Mouse (Mus musculus): ENCODE data around the gene Eif4e2. TPM values are rescaled to one million over a fixed set of nuclear protein-coding genes. Genes with fewer than 3 reads are reported as not detected.

Gene Eif4e2
- polyA plus RNA-seq, 1 experiment, result 159 TPM

DNA sequence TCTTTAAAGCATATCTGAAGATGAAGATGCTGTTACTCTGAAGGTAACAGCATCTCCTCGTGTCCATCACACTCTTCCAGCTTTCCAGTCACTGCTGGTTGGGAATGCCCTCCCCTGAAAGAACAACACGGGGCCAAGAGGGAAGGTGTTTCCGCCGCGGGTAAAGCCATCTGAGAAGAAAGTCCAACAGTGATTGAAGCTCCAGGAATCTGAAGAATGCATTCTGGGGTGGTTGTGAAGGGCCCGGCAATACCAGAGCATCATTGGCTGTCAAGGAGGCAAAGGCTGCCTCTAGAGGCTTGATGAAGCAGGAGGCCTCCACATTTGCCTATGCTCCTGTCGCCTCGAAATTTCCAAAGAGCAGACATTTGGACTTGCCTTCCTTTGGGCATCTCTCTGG, 25.3 kb downstream of the Eif4e2 start:
- H3K79me3 ChIP-seq (ENCODE audit: low read depth), result no peaks in the 10 kb centered on the region
- no peaks in the 10 kb centered on the region for H3K79me2 ChIP-seq (ENCODE audit: control insufficient read depth, insufficient read depth)
- TF ChIP-seq USF1 (IDR thresholded peaks at IDR 0.05; ENCODE audit: low read depth), result no peak
- TF ChIP-seq MYOG (IDR thresholded peaks at IDR 0.05; ENCODE audit: control insufficient read depth, extremely low read depth, insufficient read length), result no peak
- no peak for TF ChIP-seq CTCF (IDR thresholded peaks at IDR 0.05; ENCODE audit: control insufficient read depth, insufficient read depth, insufficient read length)
- TF ChIP-seq MAX (IDR thresholded peaks at IDR 0.05), result no peak
- no peak for TF ChIP-seq MYOD1 (IDR thresholded peaks at IDR 0.05; ENCODE audit: control insufficient read depth, insufficient read length, low read depth)
- no peak for TF ChIP-seq FOSL1 (IDR thresholded peaks at IDR 0.05; ENCODE audit: insufficient read depth, low read length, poor library complexity, severe bottlenecking)
- no peak for TF ChIP-seq CEBPB (IDR thresholded peaks at IDR 0.05; ENCODE audit: low read depth)
- peaks cover 36% of the 10 kb centered on the region for H3K36me3 ChIP-seq (ENCODE audit: control insufficient read depth, insufficient read depth)
- no peak overlapping the region for H3K4me3 ChIP-seq (ENCODE audit: insufficient read depth, poor library complexity, severe bottlenecking)
- no peak overlapping the region for H3ac ChIP-seq (ENCODE audit: control insufficient read depth, insufficient read length, low read depth)
- H3K27me3 ChIP-seq (ENCODE audit: control insufficient read depth, insufficient read depth, insufficient read length), result no peaks in the 10 kb centered on the region

DNA sequence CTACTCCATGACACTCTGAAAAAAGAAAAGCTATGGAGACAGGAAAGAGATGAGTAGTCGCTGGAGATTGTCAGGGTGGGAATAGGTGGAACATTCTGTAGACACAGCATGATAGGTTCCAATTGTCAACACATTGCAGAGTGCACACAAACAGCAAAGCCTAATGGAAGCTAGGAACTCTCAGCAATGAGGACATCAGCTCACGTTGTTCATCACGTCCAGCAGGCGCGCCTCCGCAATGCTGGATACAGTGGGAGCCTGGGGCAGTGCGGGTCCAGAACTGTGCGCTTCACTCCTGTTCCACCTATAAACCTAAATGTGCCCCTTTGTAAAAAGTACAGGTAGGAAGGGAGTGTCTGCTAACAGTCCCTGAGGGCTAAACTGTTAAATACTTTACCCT, 29.3 kb downstream of the Eif4e2 start:
- Histone ChIP-seq H3K36me3 (ENCODE audit: control insufficient read depth, insufficient read depth) (peaks cover 9% of the 10 kb centered on the region), H3K4me3 (ENCODE audit: insufficient read depth, poor library complexity, severe bottlenecking) (no peak overlapping the region), H3ac (ENCODE audit: control insufficient read depth, insufficient read length, low read depth) (no peak overlapping the region), H3K79me2 (ENCODE audit: control insufficient read depth, insufficient read depth) (no peaks in the 10 kb centered on the region), H3K79me3 (ENCODE audit: low read depth) (no peaks in the 10 kb centered on the region), H3K27me3 (ENCODE audit: control insufficient read depth, insufficient read depth, insufficient read length) (no peaks in the 10 kb centered on the region)
- TF ChIP-seq CEBPB (IDR thresholded peaks at IDR 0.05; ENCODE audit: low read depth) (no peak), USF1 (IDR thresholded peaks at IDR 0.05; ENCODE audit: low read depth) (no peak), MAX (IDR thresholded peaks at IDR 0.05) (no peak), FOSL1 (IDR thresholded peaks at IDR 0.05; ENCODE audit: insufficient read depth, low read length, poor library complexity, severe bottlenecking) (no peak), CTCF (IDR thresholded peaks at IDR 0.05; ENCODE audit: control insufficient read depth, insufficient read depth, insufficient read length) (no peak)

DNA sequence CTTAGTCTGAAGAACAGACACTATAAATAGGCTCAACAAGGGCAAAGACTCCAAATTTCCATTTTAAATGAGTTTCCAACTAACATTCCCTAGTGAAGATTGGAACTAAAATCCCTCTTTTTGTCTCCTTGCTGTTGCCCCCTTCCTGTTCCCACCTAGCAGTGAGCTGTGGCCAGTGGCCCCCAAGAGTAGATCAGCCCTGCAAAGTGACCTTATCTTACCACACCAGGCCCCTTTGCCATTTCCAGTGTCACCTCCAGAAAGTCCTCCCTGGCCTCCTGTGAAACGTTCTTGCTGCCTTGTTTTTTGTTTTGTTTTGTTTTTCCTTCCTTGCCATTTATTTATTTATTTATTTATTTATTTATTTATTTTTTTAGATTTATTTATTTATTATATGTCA, 31.7 kb downstream of the Eif4e2 start:
- H3K79me3 ChIP-seq (ENCODE audit: low read depth), result no peaks in the 10 kb centered on the region
- H3K4me3 ChIP-seq (ENCODE audit: insufficient read depth, poor library complexity, severe bottlenecking), result no peak overlapping the region
- no peak overlapping the region for H3ac ChIP-seq (ENCODE audit: control insufficient read depth, insufficient read length, low read depth)
- H3K27me3 ChIP-seq (ENCODE audit: control insufficient read depth, insufficient read depth, insufficient read length), result no peaks in the 10 kb centered on the region
- H3K36me3 ChIP-seq (ENCODE audit: control insufficient read depth, insufficient read depth), result no peaks in the 10 kb centered on the region
- no peaks in the 10 kb centered on the region for H3K79me2 ChIP-seq (ENCODE audit: control insufficient read depth, insufficient read depth)
- no peak for TF ChIP-seq USF1 (IDR thresholded peaks at IDR 0.05; ENCODE audit: low read depth)
- TF ChIP-seq MAX (IDR thresholded peaks at IDR 0.05), result no peak
- TF ChIP-seq CEBPB (IDR thresholded peaks at IDR 0.05; ENCODE audit: low read depth), result no peak
- no peak for TF ChIP-seq MYOG (IDR thresholded peaks at IDR 0.05; ENCODE audit: control insufficient read depth, extremely low read depth, insufficient read length)
- no peak for TF ChIP-seq MYOD1 (IDR thresholded peaks at IDR 0.05; ENCODE audit: control insufficient read depth, insufficient read length, low read depth)
- TF ChIP-seq CTCF (IDR thresholded peaks at IDR 0.05; ENCODE audit: control insufficient read depth, insufficient read depth, insufficient read length), result no peak
- TF ChIP-seq FOSL1 (IDR thresholded peaks at IDR 0.05; ENCODE audit: insufficient read depth, low read length, poor library complexity, severe bottlenecking), result no peak

DNA sequence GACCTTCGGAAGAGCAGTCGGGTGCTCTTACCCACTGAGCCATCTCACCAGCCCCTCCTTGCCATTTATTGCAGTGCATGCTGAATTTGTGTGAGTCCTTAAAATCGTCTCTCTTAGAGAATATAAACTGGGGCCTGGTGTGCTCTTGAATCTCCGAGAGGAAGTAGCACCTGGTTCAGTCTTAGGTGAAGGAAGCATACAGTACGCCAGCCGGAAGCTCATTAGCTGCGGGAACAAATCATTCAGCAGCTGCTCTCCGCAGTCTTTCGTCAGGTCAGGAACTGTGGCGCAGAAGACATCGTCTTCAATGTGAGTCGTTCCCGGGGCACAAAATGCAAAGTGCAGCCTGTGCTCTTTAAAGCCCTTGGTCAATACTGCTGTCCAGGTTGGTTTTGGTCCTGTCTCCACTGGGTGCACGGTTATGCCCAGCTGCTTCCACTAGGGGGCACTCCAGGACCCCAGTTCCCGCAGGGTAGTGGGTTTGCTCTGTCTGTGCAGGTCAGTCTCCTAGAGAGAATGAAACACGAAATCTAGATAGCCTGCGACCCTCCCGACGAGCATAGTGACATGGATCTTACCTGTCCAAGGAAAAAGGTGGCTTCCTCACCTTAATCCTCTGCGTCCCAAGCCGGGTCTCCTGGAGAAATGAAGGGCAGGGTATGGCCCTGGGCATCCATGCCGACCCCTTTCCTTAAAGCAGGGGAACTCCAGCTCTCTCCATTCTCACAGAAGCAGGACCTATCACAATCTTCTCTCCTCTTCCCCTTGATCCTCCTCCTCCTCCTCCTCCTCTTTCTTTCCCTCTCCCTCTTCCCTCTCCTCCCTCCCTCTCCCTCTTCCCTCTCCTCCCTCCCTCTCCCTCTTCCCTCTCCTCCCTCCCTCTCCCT, 32.5 kb downstream of the Eif4e2 start:
- Histone ChIP-seq H3K27me3 (ENCODE audit: control insufficient read depth, insufficient read depth, insufficient read length) (no peaks in the 10 kb centered on the region), H3K4me3 (ENCODE audit: insufficient read depth, poor library complexity, severe bottlenecking) (no peak overlapping the region), H3ac (ENCODE audit: control insufficient read depth, insufficient read length, low read depth) (no peak overlapping the region), H3K79me2 (ENCODE audit: control insufficient read depth, insufficient read depth) (no peaks in the 10 kb centered on the region), H3K79me3 (ENCODE audit: low read depth) (no peaks in the 10 kb centered on the region), H3K36me3 (ENCODE audit: control insufficient read depth, insufficient read depth) (no peaks in the 10 kb centered on the region)
- TF ChIP-seq USF1 (IDR thresholded peaks at IDR 0.05; ENCODE audit: low read depth) (no peak), FOSL1 (IDR thresholded peaks at IDR 0.05; ENCODE audit: insufficient read depth, low read length, poor library complexity, severe bottlenecking) (no peak), MAX (IDR thresholded peaks at IDR 0.05) (no peak), MYOG (IDR thresholded peaks at IDR 0.05; ENCODE audit: control insufficient read depth, extremely low read depth, insufficient read length) (no peak), CTCF (IDR thresholded peaks at IDR 0.05; ENCODE audit: control insufficient read depth, insufficient read depth, insufficient read length) (peak; percentile 86)

DNA sequence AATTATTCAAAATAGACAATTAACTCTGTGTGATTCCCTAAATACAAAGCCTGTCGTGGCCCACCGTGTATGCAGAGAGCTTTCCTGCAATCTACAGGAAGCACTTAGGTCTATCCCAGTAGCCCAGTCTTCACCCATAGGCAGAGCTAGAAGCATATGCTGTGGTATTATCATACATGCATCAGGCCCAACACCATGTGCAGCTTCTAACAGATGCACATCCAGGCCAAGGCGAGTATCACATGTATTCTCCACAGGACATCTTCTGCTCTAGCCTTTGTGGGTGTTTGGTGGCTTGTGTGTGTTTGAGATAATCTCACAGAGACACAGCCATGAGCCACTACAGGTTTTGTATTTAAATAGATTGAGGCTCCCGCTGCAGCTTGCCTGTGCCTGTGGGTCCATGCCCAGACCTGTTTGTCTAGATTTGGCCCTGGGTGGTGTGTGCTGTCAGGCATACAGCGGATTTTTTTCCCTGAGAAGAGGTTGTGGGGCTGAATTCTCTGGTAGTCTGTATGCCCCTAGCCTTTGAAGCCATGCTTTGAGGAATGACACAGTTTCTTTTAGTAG, 38.4 kb downstream of the Eif4e2 start:
- Histone ChIP-seq H3K27me3 (ENCODE audit: control insufficient read depth, insufficient read depth, insufficient read length) (no peaks in the 10 kb centered on the region), H3K36me3 (ENCODE audit: control insufficient read depth, insufficient read depth) (no peaks in the 10 kb centered on the region), H3K4me3 (ENCODE audit: insufficient read depth, poor library complexity, severe bottlenecking) (no peak overlapping the region), H3K79me3 (ENCODE audit: low read depth) (no peaks in the 10 kb centered on the region), H3ac (ENCODE audit: control insufficient read depth, insufficient read length, low read depth) (no peak overlapping the region), H3K79me2 (ENCODE audit: control insufficient read depth, insufficient read depth) (no peaks in the 10 kb centered on the region)
- TF ChIP-seq FOSL1 (IDR thresholded peaks at IDR 0.05; ENCODE audit: insufficient read depth, low read length, poor library complexity, severe bottlenecking) (no peak), USF1 (IDR thresholded peaks at IDR 0.05; ENCODE audit: low read depth) (no peak), MYOG (IDR thresholded peaks at IDR 0.05; ENCODE audit: control insufficient read depth, extremely low read depth, insufficient read length) (no peak), CEBPB (IDR thresholded peaks at IDR 0.05; ENCODE audit: low read depth) (no peak), MAX (IDR thresholded peaks at IDR 0.05) (no peak), MYOD1 (IDR thresholded peaks at IDR 0.05; ENCODE audit: control insufficient read depth, insufficient read length, low read depth) (no peak)

Measured in C2C12 (cell line).